Mouse (Mus musculus) cerebellum, adult 2 months (tissue): Measurements from ENCODE around the gene Ptgr1.

Source experiments
- CTCF ChIP-seq: fragments of 200-500 bp; IDR thresholded peaks from 2 replicates; pipeline ENCODE4 v1.5.1; 2011; ENCODE audit warnings: low read depth, mild to moderate bottlenecking, control low read depth, low read length, moderate library complexity, borderline replicate concordance; ENCODE audit not compliant: insufficient read depth
- POLR2A ChIP-seq: fragments of 200-500 bp; IDR thresholded peaks from 2 replicates; pipeline ENCODE4 v1.6.1; 2011; ENCODE audit warnings: low read length, control low read depth, borderline replicate concordance; ENCODE audit not compliant: insufficient read depth

DNA sequence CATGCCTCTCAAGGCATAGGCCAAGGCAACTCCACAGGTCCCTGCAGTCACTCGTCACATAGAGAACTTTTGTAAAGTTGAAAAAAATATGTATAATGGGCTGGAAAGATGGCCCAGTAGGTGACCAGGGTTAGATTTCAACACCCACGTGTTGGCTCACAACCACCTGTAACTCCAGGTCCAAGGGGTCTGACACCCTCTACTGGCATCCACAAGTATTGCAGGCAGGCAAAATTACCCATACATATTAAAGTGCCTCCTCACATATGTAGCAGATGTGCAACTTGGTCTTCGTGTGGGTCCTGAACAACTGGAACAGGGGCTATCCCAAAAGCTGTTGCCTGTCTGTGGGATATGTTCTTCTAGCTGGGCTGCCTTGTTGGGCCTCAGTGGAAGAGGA, 59.3 kb downstream of the Ptgr1 start:
- TF ChIP-seq POLR2A, result no peak
- TF ChIP-seq CTCF, result peak; percentile 16; the same call in 1 of the 2 replicates
